Mouse (Mus musculus): ENCODE measurements around the gene Fthl17e.
"Not testable (repeated sequence)": the region's sequence is repeated elsewhere in the genome, so short reads cannot be mapped to it uniquely, and the experiment has no call there.

The Fthl17e gene

GRCm38 (mm10) chrX:9033193-9033592, at the start of gene Fthl17e:
Gene Fthl17e (plus strand): TSS chrX:9033493.
- DNase-seq (ENCODE audit: inconsistent ontology term), result not testable (repeated sequence)

GRCm38 (mm10) chrX:8986655-8987054, 46.6 kb upstream of the Fthl17e start, which contains the start of gene Fthl17d:
Gene Fthl17d (minus strand): TSS chrX:8986755.
- not testable (repeated sequence) for DNase-seq (ENCODE audit: inconsistent ontology term)

- no peak for DNase-seq (ENCODE audit: inconsistent ontology term)
Measured at GRCm38 (mm10) chrX:9016079-9016478, 17.2 kb upstream of the Fthl17e start.

- no peak for DNase-seq (ENCODE audit: inconsistent ontology term)
Measured at GRCm38 (mm10) chrX:9019481-9019880, 13.8 kb upstream of the Fthl17e start.

GRCm38 (mm10) chrX:9041611-9042010, 8.3 kb downstream of the Fthl17e start:
- not testable (repeated sequence) for DNase-seq (ENCODE audit: inconsistent ontology term)

- peak; percentile 3 for DNase-seq (ENCODE audit: inconsistent ontology term)
Measured at GRCm38 (mm10) chrX:9060952-9061351, 27.7 kb downstream of the Fthl17e start.

- DNase-seq (ENCODE audit: inconsistent ontology term), result peak; percentile 92
Measured at GRCm38 (mm10) chrX:9062101-9062500, 28.8 kb downstream of the Fthl17e start.

- not testable (repeated sequence) for DNase-seq (ENCODE audit: inconsistent ontology term)
Measured at GRCm38 (mm10) chrX:9062715-9063114, 29.4 kb downstream of the Fthl17e start, which contains the start of gene Fthl17f. Gene Fthl17f (plus strand): TSS chrX:9063015.

- DNase-seq (ENCODE audit: inconsistent ontology term), result not testable (repeated sequence)
Measured at GRCm38 (mm10) chrX:9077699-9078098, 44.4 kb downstream of the Fthl17e start.
